Mouse (Mus musculus) cortical plate, adult 2 months (tissue): ENCODE results near the gene H2-T24.
"Not testable (repeated sequence)": the region's sequence is repeated elsewhere in the genome, so short reads cannot be mapped to it uniquely, and the experiment has no call there.

Source experiments
- CTCF ChIP-seq: fragments of 200-500 bp; IDR thresholded peaks from 2 replicates; pipeline ENCODE4 v1.5.1; 2011; ENCODE audit warnings: mild to moderate bottlenecking, control low read depth, low read length; ENCODE audit not compliant: insufficient read depth; ENCODE audit errors: extremely low read depth
- POLR2A ChIP-seq: fragments of 200-500 bp; IDR thresholded peaks from 2 replicates; pipeline ENCODE4 v1.6.1; 2011; ENCODE audit warnings: mild to moderate bottlenecking, low read length, control low read depth; ENCODE audit not compliant: insufficient read depth; ENCODE audit errors: extremely low read depth

GRCm38 (mm10) chr17:36042055-36042454, 21.7 kb upstream of the H2-T24 start:
- TF ChIP-seq CTCF, POLR2A: not testable (repeated sequence)
